Mouse (Mus musculus): ENCODE measurements around the gene Nup210l. TPM values are rescaled to one million over a fixed set of nuclear protein-coding genes. Genes with fewer than 3 reads are reported as not detected.

Gene Nup210l
- polyA plus RNA-seq, 1 experiment: 0.35 TPM

- H3K36me3 ChIP-seq (ENCODE audit: control insufficient read depth, insufficient read depth): no peaks in the 10 kb centered on the region
- peaks cover 40% of the 10 kb centered on the region for H3K79me2 ChIP-seq (ENCODE audit: control insufficient read depth, insufficient read depth)
- H3K4me2 ChIP-seq (ENCODE audit: low read depth): peak overlapping the region; percentile 95
- no peak for TF ChIP-seq MYOG (IDR thresholded peaks at IDR 0.05; ENCODE audit: control insufficient read depth in 1 of 3, insufficient read depth in 1 of 3, insufficient read length in 2 of 3, low read depth in 2 of 3)
- peak; percentile 59 for TF ChIP-seq POLR2A (IDR thresholded peaks at IDR 0.05; ENCODE audit: insufficient read length, low read depth)
- no peaks in the 10 kb centered on the region for H3K27me3 ChIP-seq (ENCODE audit: control insufficient read depth, insufficient read depth, insufficient read length)
- peak overlapping the region; percentile 83 for H3K4me3 ChIP-seq
- peak overlapping the region; percentile 93 for H3ac ChIP-seq (ENCODE audit: control insufficient read depth, insufficient read length)
Observed at GRCm38 (mm10) chr3:90079133-90079762, 24.7 kb upstream of the Nup210l start.

- TF ChIP-seq POLR2AphosphoS2 (IDR thresholded peaks at IDR 0.05; ENCODE audit: insufficient read length, low read depth): peak; percentile 93
- no peak for TF ChIP-seq SRF (IDR thresholded peaks at IDR 0.05; ENCODE audit: control insufficient read depth, insufficient read length, low read depth)
- TF ChIP-seq MYOD1 (IDR thresholded peaks at IDR 0.05; ENCODE audit: control insufficient read depth in 1 of 3, insufficient read length in 2 of 3, low read depth in 2 of 3): peak in 1 of 3 experiments; percentile 0
- TF ChIP-seq POLR2A (IDR thresholded peaks at IDR 0.05; ENCODE audit: insufficient read length, low read depth): peak; percentile 53
- H3K4me2 ChIP-seq (ENCODE audit: low read depth): peak overlapping the region; percentile 97
- H3K4me3 ChIP-seq: peak overlapping the region; percentile 83
- H3K79me2 ChIP-seq (ENCODE audit: control insufficient read depth, insufficient read depth): peaks cover 47% of the 10 kb centered on the region
- H3K27me3 ChIP-seq (ENCODE audit: control insufficient read depth, insufficient read depth, insufficient read length): no peaks in the 10 kb centered on the region
- peak overlapping the region; percentile 93 for H3ac ChIP-seq (ENCODE audit: control insufficient read depth, insufficient read length)
- no peaks in the 10 kb centered on the region for H3K36me3 ChIP-seq (ENCODE audit: control insufficient read depth, insufficient read depth)
Observed at GRCm38 (mm10) chr3:90079763-90080497, 24.0 kb upstream of the Nup210l start.

- no peaks in the 10 kb centered on the region for H3K27me3 ChIP-seq (ENCODE audit: control insufficient read depth, insufficient read depth, insufficient read length)
- peak overlapping the region; percentile 93 for H3ac ChIP-seq (ENCODE audit: control insufficient read depth, insufficient read length)
- H3K79me2 ChIP-seq (ENCODE audit: control insufficient read depth, insufficient read depth): peaks cover 53% of the 10 kb centered on the region
- H3K36me3 ChIP-seq (ENCODE audit: control insufficient read depth, insufficient read depth): no peaks in the 10 kb centered on the region
- peak overlapping the region; percentile 83 for H3K4me3 ChIP-seq
- peak overlapping the region; percentile 97 for H3K4me2 ChIP-seq (ENCODE audit: low read depth)
- TF ChIP-seq POLR2AphosphoS2 (IDR thresholded peaks at IDR 0.05; ENCODE audit: insufficient read length, low read depth): no peak
- no peak for TF ChIP-seq MAX (IDR thresholded peaks at IDR 0.05; ENCODE audit: low read depth)
- TF ChIP-seq TCF3 (IDR thresholded peaks at IDR 0.05; ENCODE audit: insufficient read length, low read depth): no peak
- no peak for TF ChIP-seq MYOG (IDR thresholded peaks at IDR 0.05; ENCODE audit: control insufficient read depth in 1 of 3, insufficient read depth in 1 of 3, insufficient read length in 2 of 3, low read depth in 2 of 3)
Observed at GRCm38 (mm10) chr3:90080498-90080863, 23.5 kb upstream of the Nup210l start.

- H3K27me3 ChIP-seq (ENCODE audit: control insufficient read depth, insufficient read depth, insufficient read length): no peaks in the 10 kb centered on the region
- H3K36me3 ChIP-seq (ENCODE audit: control insufficient read depth, insufficient read depth): no peaks in the 10 kb centered on the region
- H3K4me2 ChIP-seq (ENCODE audit: low read depth): peak overlapping the region; percentile 97
- H3K4me3 ChIP-seq: peak overlapping the region; percentile 83
- H3ac ChIP-seq (ENCODE audit: control insufficient read depth, insufficient read length): no peak overlapping the region
- peaks cover 64% of the 10 kb centered on the region for H3K79me2 ChIP-seq (ENCODE audit: control insufficient read depth, insufficient read depth)
- no peak for TF ChIP-seq CEBPB (IDR thresholded peaks at IDR 0.05; ENCODE audit: insufficient read depth, poor library complexity, severe bottlenecking)
- TF ChIP-seq POLR2A (IDR thresholded peaks at IDR 0.05; ENCODE audit: insufficient read length, low read depth): peak; percentile 23
- peak; percentile 76 for TF ChIP-seq POLR2AphosphoS2 (IDR thresholded peaks at IDR 0.05; ENCODE audit: insufficient read length, low read depth)
- no peak for TF ChIP-seq TCF12 (IDR thresholded peaks at IDR 0.05; ENCODE audit: insufficient read depth, poor library complexity, severe bottlenecking)
Observed at GRCm38 (mm10) chr3:90081365-90082240, 22.3 kb upstream of the Nup210l start.

DNA sequence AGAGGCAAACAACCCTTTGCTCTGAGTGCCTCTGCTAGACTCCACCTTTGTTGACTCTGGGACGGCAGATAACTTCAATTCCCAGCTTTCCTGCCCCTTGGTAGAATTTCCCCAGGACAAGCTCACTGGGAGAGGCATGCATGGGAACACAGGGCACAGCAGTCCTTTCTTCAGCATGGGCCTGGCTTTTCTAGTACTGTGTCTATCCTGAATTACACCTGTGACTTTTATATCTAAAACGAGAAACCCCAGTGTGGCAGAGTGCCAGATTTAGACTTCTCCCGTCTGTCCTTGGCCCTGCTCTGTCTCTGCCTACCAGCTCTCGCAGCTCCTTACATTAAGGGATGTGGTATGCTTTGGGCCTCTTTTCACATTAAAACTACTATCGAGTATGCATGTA is 20.9 kb upstream of the Nup210l start:
- no peak overlapping the region for H3K4me3 ChIP-seq
- peaks cover 71% of the 10 kb centered on the region for H3K79me2 ChIP-seq (ENCODE audit: control insufficient read depth, insufficient read depth)
- peak overlapping the region; percentile 40 for H3K4me2 ChIP-seq (ENCODE audit: low read depth)
- H3K27me3 ChIP-seq (ENCODE audit: control insufficient read depth, insufficient read depth, insufficient read length): no peaks in the 10 kb centered on the region
- H3K36me3 ChIP-seq (ENCODE audit: control insufficient read depth, insufficient read depth): peaks cover 9% of the 10 kb centered on the region
- TF ChIP-seq CEBPB (IDR thresholded peaks at IDR 0.05; ENCODE audit: insufficient read depth, poor library complexity, severe bottlenecking) (no peak), TCF3 (IDR thresholded peaks at IDR 0.05; ENCODE audit: insufficient read length, low read depth) (no peak), POLR2A (IDR thresholded peaks at IDR 0.05; ENCODE audit: insufficient read length, low read depth) (peak; percentile 12), REST (IDR thresholded peaks at IDR 0.05; ENCODE audit: insufficient read depth, insufficient read length) (no peak), POLR2AphosphoS2 (IDR thresholded peaks at IDR 0.05; ENCODE audit: insufficient read length, low read depth) (peak; percentile 50)
- no peak overlapping the region for H3ac ChIP-seq (ENCODE audit: control insufficient read depth, insufficient read length)

All from myocyte (in vitro differentiated cells).